Mouse (Mus musculus): ENCODE measurements around the gene Chst5.

DNA sequence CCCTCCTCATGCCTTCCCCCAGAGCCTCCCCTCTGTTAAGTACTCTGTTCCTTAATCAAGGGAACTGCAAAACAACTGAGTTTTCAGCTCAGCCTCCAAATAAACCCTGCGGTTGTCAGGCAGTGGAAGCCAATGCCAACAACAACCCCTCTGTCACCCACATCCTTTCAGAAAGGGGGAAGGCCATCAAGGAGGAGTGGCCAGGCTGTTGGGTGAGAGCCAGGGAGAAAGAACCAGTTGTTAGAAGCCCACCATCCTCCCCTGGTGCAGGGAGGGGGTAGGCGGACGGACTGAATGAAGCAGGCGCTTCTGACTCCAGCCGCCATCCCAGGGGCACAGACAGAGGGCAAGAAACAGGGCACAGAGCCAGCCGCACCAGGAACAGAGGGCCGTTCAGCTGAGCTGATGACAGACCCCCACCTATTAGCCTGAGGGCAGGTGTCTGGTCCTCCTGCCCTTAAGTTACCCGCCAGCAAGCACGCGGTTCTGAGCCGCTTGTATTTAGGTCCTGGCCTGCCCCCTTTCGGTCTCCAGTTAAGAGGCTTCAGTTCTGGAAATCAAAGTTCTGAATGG is 2.7 kb upstream of the Chst5 start:
- TF ChIP-seq GATA1 (IDR thresholded peaks at IDR 0.05; ENCODE audit: borderline replicate concordance, low read length) (no peak), FLI1 (IDR thresholded peaks at IDR 0.05; ENCODE audit: low read length) (no peak)

Data from megakaryocyte, embryonic 14.5 days (primary cell).